In genomic region chr2:31828311-31828825, GRCm38 (mm10) we compare ENCODE assay signal across 16 mouse cellular contexts. TPM values are rescaled to one million over a fixed set of nuclear protein-coding genes. Genes with fewer than 3 reads are reported as not detected.
DNase-seq lines count a peak whose midpoint lies in the region; ATAC-seq and TF ChIP-seq lines count a peak whose summit lies in the region.
"Had no signal": no experiment of that assay in that cellular context is flagged by ENCODE, and none has a peak within 500 bp of the region (broad histone marks: within the 10 kb centered on the region; RNA-seq: fewer than 3 reads in every experiment).

No protein-coding gene starts in this region.

- no peaks in the 10 kb centered on the region for H3K9me3 ChIP-seq in neural tube, embryonic 12.5 days
- no peaks in the 10 kb centered on the region for H3K9me3 ChIP-seq in forebrain, postnatal 0 days (ENCODE audit: low read length)
- no peaks in the 10 kb centered on the region for H3K9me3 ChIP-seq in midbrain, embryonic 12.5 days
- no peaks in the 10 kb centered on the region for H3K9me3 ChIP-seq in liver, embryonic 11.5 days (ENCODE audit: control insufficient read depth, low read length)
- H3K9me3 ChIP-seq: embryonic facial prominence, embryonic 12.5 days; G1E had no signal

- intact Hi-C loops in heart, adult 2 months (cut with DNase I) = no loop called here

- no peak for TF ChIP-seq CTCF in forebrain, postnatal 0 days (IDR thresholded peaks at IDR 0.05; ENCODE audit: low read depth)
- TF ChIP-seq CTCF in heart, adult 2 months (IDR thresholded peaks at IDR 0.05) = no peak

- no peaks in the 10 kb centered on the region for H3K36me3 ChIP-seq in neural tube, embryonic 12.5 days
- no peaks in the 10 kb centered on the region for H3K36me3 ChIP-seq in forebrain, postnatal 0 days (ENCODE audit: insufficient read depth)
- no peaks in the 10 kb centered on the region for H3K36me3 ChIP-seq in midbrain, embryonic 12.5 days
- no peaks in the 10 kb centered on the region for H3K36me3 ChIP-seq in liver, embryonic 11.5 days (ENCODE audit: control insufficient read depth, insufficient read depth, low read length)
- no peaks in the 10 kb centered on the region for H3K36me3 ChIP-seq in heart, adult 2 months (ENCODE audit: control insufficient read depth, insufficient read depth, low read length)
- H3K36me3 ChIP-seq: embryonic facial prominence, embryonic 12.5 days; G1E had no signal

- no peak for ATAC-seq in neural tube, embryonic 12.5 days (ENCODE audit: low FRiP score, low read depth)
- no peak for ATAC-seq in forebrain, postnatal 0 days
- 0 out of 2 replicates have a peak, but pooled peaks have one; percentile 30 for ATAC-seq in midbrain, embryonic 12.5 days (ENCODE audit: low FRiP score, low read depth)
- ATAC-seq in liver, embryonic 11.5 days (replicated peaks; ENCODE audit: low FRiP score) = no peak

- 0 out of 2 replicates have a peak overlapping the region, but pooled peaks have one; percentile 5 for H3K9ac ChIP-seq in neural tube, embryonic 12.5 days
- H3K9ac ChIP-seq in forebrain, postnatal 0 days = no peak overlapping the region
- no peak overlapping the region for H3K9ac ChIP-seq in midbrain, embryonic 12.5 days (replicated peaks)
- H3K9ac ChIP-seq in liver, embryonic 11.5 days (ENCODE audit: low read depth, low read length) = no peak overlapping the region
- no peak overlapping the region for H3K9ac ChIP-seq in heart, adult 2 months (ENCODE audit: low read depth, low read length)
- H3K9ac ChIP-seq: embryonic facial prominence, embryonic 12.5 days; lung, embryonic 14.5 days had no signal

- H3K4me3 ChIP-seq in neural tube, embryonic 12.5 days = no peak overlapping the region
- no peak overlapping the region for H3K4me3 ChIP-seq in forebrain, postnatal 0 days (ENCODE audit: low read depth, low read length)
- H3K4me3 ChIP-seq in midbrain, embryonic 12.5 days = no peak overlapping the region
- no peak overlapping the region for H3K4me3 ChIP-seq in liver, embryonic 11.5 days (ENCODE audit: low read depth, low read length)
- no peak overlapping the region for H3K4me3 ChIP-seq in heart, adult 2 months
- H3K4me3 ChIP-seq: embryonic facial prominence, embryonic 12.5 days had no signal

- WGBS in neural tube, embryonic 12.5 days = 5% methylated on average over 4 of the region's 4 CpGs
- WGBS in forebrain, postnatal 0 days = 7% methylated on average over 4 of the region's 4 CpGs
- WGBS in midbrain, embryonic 12.5 days = 6% methylated on average over 4 of the region's 4 CpGs
- WGBS in liver, embryonic 11.5 days = 28% methylated on average over 4 of the region's 4 CpGs
- WGBS in heart, adult 2 months = 36% methylated on average over 4 of the region's 4 CpGs

- TF ChIP-seq EP300 in heart, adult 2 months (IDR thresholded peaks at IDR 0.05; ENCODE audit: insufficient read depth, low read depth, low read length) = no peak

- peaks cover 36% of the 10 kb centered on the region for H3K4me1 ChIP-seq in neural tube, embryonic 12.5 days
- H3K4me1 ChIP-seq in forebrain, postnatal 0 days (ENCODE audit: insufficient read depth) = peaks cover 10% of the 10 kb centered on the region; the same call in 1 of the 2 replicates
- peaks cover 35% of the 10 kb centered on the region for H3K4me1 ChIP-seq in midbrain, embryonic 12.5 days
- no peaks in the 10 kb centered on the region for H3K4me1 ChIP-seq in liver, embryonic 11.5 days (replicated peaks; ENCODE audit: control insufficient read depth, insufficient read depth, low read length)
- no peaks in the 10 kb centered on the region for H3K4me1 ChIP-seq in heart, adult 2 months (ENCODE audit: control insufficient read depth, insufficient read depth, low read length)

- no peak for TF ChIP-seq POLR2A in heart, adult 2 months (IDR thresholded peaks at IDR 0.05; ENCODE audit: insufficient read depth, low read depth, low read length)

- no peaks in the 10 kb centered on the region; the same call in none of the 2 replicates for H3K27me3 ChIP-seq in neural tube, embryonic 12.5 days (replicated peaks)
- H3K27me3 ChIP-seq in forebrain, postnatal 0 days (ENCODE audit: insufficient read depth, low read length) = no peaks in the 10 kb centered on the region
- H3K27me3 ChIP-seq in midbrain, embryonic 12.5 days = peaks cover 19% of the 10 kb centered on the region
- H3K27me3 ChIP-seq in liver, embryonic 11.5 days (replicated peaks; ENCODE audit: control insufficient read depth, insufficient read depth, low read length) = peaks cover 6% of the 10 kb centered on the region
- peaks cover 1% of the 10 kb centered on the region; the same call in 1 of the 2 replicates for H3K27me3 ChIP-seq in heart, adult 2 months (ENCODE audit: control insufficient read depth, insufficient read depth, low read length)

- no peaks in the 10 kb centered on the region for H3K79me2 ChIP-seq in heart, adult 2 months (replicated peaks; ENCODE audit: control insufficient read depth, insufficient read depth, low read length)

- no peak overlapping the region for H3K27ac ChIP-seq in neural tube, embryonic 12.5 days
- H3K27ac ChIP-seq in forebrain, postnatal 0 days (ENCODE audit: low read depth, low read length) = no peak overlapping the region
- peak overlapping the region; percentile 31 for H3K27ac ChIP-seq in midbrain, embryonic 12.5 days (replicated peaks)
- H3K27ac ChIP-seq in liver, embryonic 11.5 days (ENCODE audit: low read depth, low read length) = no peak overlapping the region
- no peak overlapping the region for H3K27ac ChIP-seq in heart, adult 2 months
- H3K27ac ChIP-seq: embryonic facial prominence, embryonic 12.5 days had no signal

- DNase-seq in neural tube, embryonic 10.5 days (ENCODE audit: extremely low spot score, low spot score) = no peak
- DNase-seq in forebrain, postnatal 0 days = no peak
- no peak for DNase-seq in liver, embryonic 11.5 days (ENCODE audit: low spot score)
- DNase-seq in left cerebral cortex, adult 11 months (ENCODE audit: low spot score) = no peak
- no peak for DNase-seq in heart, adult 2 months
- DNase-seq: gastrocnemius, postnatal 25 days had no signal

- H3K4me2 ChIP-seq in neural tube, embryonic 12.5 days (replicated peaks) = peak overlapping the region; percentile 14; the same call in 1 of the 2 replicates
- 0 out of 2 replicates have a peak overlapping the region, but pooled peaks have one; percentile 13 for H3K4me2 ChIP-seq in forebrain, postnatal 0 days (ENCODE audit: low read depth)
- no peak overlapping the region for H3K4me2 ChIP-seq in midbrain, embryonic 12.5 days (replicated peaks)
- no peak overlapping the region for H3K4me2 ChIP-seq in liver, embryonic 11.5 days
- H3K4me2 ChIP-seq: embryonic facial prominence, embryonic 12.5 days; lung, embryonic 14.5 days had no signal

RNA-seq across cellular contexts. Expression of gene Fibcd1, which starts 17.4 kb away (rescaled TPM):
- polyA plus RNA-seq in neural tube, embryonic 12.5 days (2016; fragmentation: Nextera tagmentation; extraction: Ambion mirVana) = 2.3 and 3.0 TPM in 2 replicates
- 8.9 and 12.7 TPM in 2 replicates for total RNA-seq in forebrain, postnatal 0 days (2014; rRNA removed)
- 5.7 and 8.5 TPM in 2 replicates for polyA plus RNA-seq in forebrain, postnatal 0 days (2015; fragmentation: Nextera tagmentation; extraction: Ambion mirVana)
- 5.3 and 6.9 TPM in 2 replicates for polyA plus RNA-seq in midbrain, embryonic 12.5 days (2016; fragmentation: Nextera tagmentation; extraction: Ambion mirVana)
- polyA plus RNA-seq in liver, embryonic 11.5 days (2014; fragmentation: Nextera tagmentation; extraction: Ambion mirVana) = 0.04 and 0.14 TPM in 2 replicates
- total RNA-seq in heart, adult 2 months (2021) = not detected
- polyA plus RNA-seq in heart, adult 2 months (2012; rRNA removed) = not detected in 2 replicates
- total RNA-seq: gastrocnemius, postnatal 25 days had no signal
- polyA plus RNA-seq: G1E; heart, embryonic 16.5 days; stomach, embryonic 14.5 days had no signal

RNA-seq across cellular contexts. Expression of gene Qrfp, which starts 18.0 kb away (rescaled TPM):
- 0.15 and 0.16 TPM in 2 replicates for polyA plus RNA-seq in neural tube, embryonic 12.5 days (2016; fragmentation: Nextera tagmentation; extraction: Ambion mirVana)
- total RNA-seq in forebrain, postnatal 0 days (2014; rRNA removed) = 0.08 and 0.19 TPM in 2 replicates
- 0.06 TPM in 1 of 2 replicates, not detected in the other for polyA plus RNA-seq in forebrain, postnatal 0 days (2015; fragmentation: Nextera tagmentation; extraction: Ambion mirVana)
- polyA plus RNA-seq in midbrain, embryonic 12.5 days (2016; fragmentation: Nextera tagmentation; extraction: Ambion mirVana) = 0.09 and 0.12 TPM in 2 replicates
- 0.08 TPM in 1 of 2 replicates, not detected in the other for polyA plus RNA-seq in liver, embryonic 11.5 days (2014; fragmentation: Nextera tagmentation; extraction: Ambion mirVana)
- not detected for total RNA-seq in heart, adult 2 months (2021)
- 0.04 TPM in 1 of 2 replicates, not detected in the other for polyA plus RNA-seq in heart, adult 2 months (2012; rRNA removed)
- total RNA-seq: adrenal gland, postnatal 10 days; gastrocnemius, postnatal 25 days; layer of hippocampus, postnatal 25 days had no signal
- polyA plus RNA-seq: G1E; intestine, embryonic 14.5 days; lung, embryonic 14.5 days had no signal

RNA-seq across cellular contexts. Expression of gene Lamc3, which starts 58.7 kb away (rescaled TPM):
- 8.8 and 9.1 TPM in 2 replicates for polyA plus RNA-seq in neural tube, embryonic 12.5 days (2016; fragmentation: Nextera tagmentation; extraction: Ambion mirVana)
- total RNA-seq in forebrain, postnatal 0 days (2014; rRNA removed) = 6.2 and 11.0 TPM in 2 replicates
- polyA plus RNA-seq in forebrain, postnatal 0 days (2015; fragmentation: Nextera tagmentation; extraction: Ambion mirVana) = 1.9 and 2.5 TPM in 2 replicates
- 13.5 and 14.5 TPM in 2 replicates for polyA plus RNA-seq in midbrain, embryonic 12.5 days (2016; fragmentation: Nextera tagmentation; extraction: Ambion mirVana)
- 0.26 and 0.48 TPM in 2 replicates for polyA plus RNA-seq in liver, embryonic 11.5 days (2014; fragmentation: Nextera tagmentation; extraction: Ambion mirVana)
- under 1 TPM; 0.36 to 0.57 TPM for total RNA-seq in heart, adult 2 months (2021)
- 1.2 and 2.3 TPM in 2 replicates for polyA plus RNA-seq in heart, adult 2 months (2012; rRNA removed)
- total RNA-seq: G1E had no signal
- polyA plus RNA-seq: G1E had no signal

Comparison
In these comparisons a context has a peak if more than half of its experiments do, and no peak if none do; other contexts are left out.
1. H3K4me2 ChIP-seq: peak in neural tube, embryonic 12.5 days (single experiment) and forebrain, postnatal 0 days (single experiment); none in midbrain, embryonic 12.5 days (single experiment) and liver, embryonic 11.5 days (single experiment).